Mouse (Mus musculus): ENCODE data around the gene Acsbg2.
"Not testable (repeated sequence)": the region's sequence is repeated elsewhere in the genome, so short reads cannot be mapped to it uniquely, and the experiment has no call there.

Gene Acsbg2

GRCm38 (mm10) chr17:56874237-56874636, at the start of gene Acsbg2:
TSS of gene Acsbg2 (minus strand) at chr17:56874447.
- no peak for DNase-seq (ENCODE audit: low spot score in 2 of 2)

- DNase-seq (ENCODE audit: low spot score in 2 of 2), result no peak
Observed at GRCm38 (mm10) chr17:56919725-56920124, 45.5 kb upstream of the Acsbg2 start.

- DNase-seq (ENCODE audit: low spot score in 2 of 2), result no peak
Observed at GRCm38 (mm10) chr17:56917166-56917565, 42.9 kb upstream of the Acsbg2 start.

GRCm38 (mm10) chr17:56913444-56913843, 39.2 kb upstream of the Acsbg2 start:
- no peak for DNase-seq (ENCODE audit: low spot score in 2 of 2)

GRCm38 (mm10) chr17:56913023-56913422, 38.8 kb upstream of the Acsbg2 start:
- DNase-seq (ENCODE audit: low spot score in 2 of 2), result no peak

GRCm38 (mm10) chr17:56909764-56910163, 35.5 kb upstream of the Acsbg2 start:
- DNase-seq (ENCODE audit: low spot score in 2 of 2), result not testable (repeated sequence)

GRCm38 (mm10) chr17:56907887-56908286, 33.6 kb upstream of the Acsbg2 start:
- DNase-seq (ENCODE audit: low spot score in 2 of 2), result no peak

- no peak for DNase-seq (ENCODE audit: low spot score in 2 of 2)
Observed at GRCm38 (mm10) chr17:56907096-56907495, 32.8 kb upstream of the Acsbg2 start.

GRCm38 (mm10) chr17:56906166-56906565, 31.9 kb upstream of the Acsbg2 start:
- no peak for DNase-seq (ENCODE audit: low spot score in 2 of 2)

GRCm38 (mm10) chr17:56902698-56903097, 28.5 kb upstream of the Acsbg2 start:
- DNase-seq (ENCODE audit: low spot score in 2 of 2), result no peak

GRCm38 (mm10) chr17:56897630-56898195, 23.5 kb upstream of the Acsbg2 start:
- DNase-seq (ENCODE audit: low spot score in 2 of 2), result peak; percentile 76 to 81

GRCm38 (mm10) chr17:56896513-56897129, 22.4 kb upstream of the Acsbg2 start:
- DNase-seq (ENCODE audit: low spot score in 2 of 2), result no peak

- no peak for DNase-seq (ENCODE audit: low spot score in 2 of 2)
Observed at GRCm38 (mm10) chr17:56895368-56895918, 21.2 kb upstream of the Acsbg2 start.

GRCm38 (mm10) chr17:56890018-56890417, 15.8 kb upstream of the Acsbg2 start:
- DNase-seq (ENCODE audit: low spot score in 2 of 2), result no peak

GRCm38 (mm10) chr17:56888050-56888449, 13.8 kb upstream of the Acsbg2 start:
- DNase-seq (ENCODE audit: low spot score in 2 of 2), result no peak

- no peak for DNase-seq (ENCODE audit: low spot score in 2 of 2)
Observed at GRCm38 (mm10) chr17:56884809-56885208, 10.6 kb upstream of the Acsbg2 start.

GRCm38 (mm10) chr17:56884331-56884730, 10.1 kb upstream of the Acsbg2 start:
- no peak for DNase-seq (ENCODE audit: low spot score in 2 of 2)

GRCm38 (mm10) chr17:56883612-56884011, 9.4 kb upstream of the Acsbg2 start:
- DNase-seq (ENCODE audit: low spot score in 2 of 2), result no peak

GRCm38 (mm10) chr17:56877426-56877825, 3.2 kb upstream of the Acsbg2 start:
- no peak for DNase-seq (ENCODE audit: low spot score in 2 of 2)

- no peak for DNase-seq (ENCODE audit: low spot score in 2 of 2)
Observed at GRCm38 (mm10) chr17:56876981-56877380, 2.7 kb upstream of the Acsbg2 start.

GRCm38 (mm10) chr17:56876465-56876864, 2.2 kb upstream of the Acsbg2 start:
- DNase-seq (ENCODE audit: low spot score in 2 of 2), result no peak

GRCm38 (mm10) chr17:56874936-56875651, 847 bp upstream of the Acsbg2 start, which contains the start of gene 1700061G19Rik:
TSS of gene 1700061G19Rik (plus strand) at chr17:56875477.
- no peak for DNase-seq (ENCODE audit: low spot score in 2 of 2)

- DNase-seq (ENCODE audit: low spot score in 2 of 2), result no peak
Observed at GRCm38 (mm10) chr17:56872512-56872911, 1.7 kb downstream of the Acsbg2 start.
